Mouse (Mus musculus): Measurements from ENCODE around the gene Prnd.

Prnd gene

DNA sequence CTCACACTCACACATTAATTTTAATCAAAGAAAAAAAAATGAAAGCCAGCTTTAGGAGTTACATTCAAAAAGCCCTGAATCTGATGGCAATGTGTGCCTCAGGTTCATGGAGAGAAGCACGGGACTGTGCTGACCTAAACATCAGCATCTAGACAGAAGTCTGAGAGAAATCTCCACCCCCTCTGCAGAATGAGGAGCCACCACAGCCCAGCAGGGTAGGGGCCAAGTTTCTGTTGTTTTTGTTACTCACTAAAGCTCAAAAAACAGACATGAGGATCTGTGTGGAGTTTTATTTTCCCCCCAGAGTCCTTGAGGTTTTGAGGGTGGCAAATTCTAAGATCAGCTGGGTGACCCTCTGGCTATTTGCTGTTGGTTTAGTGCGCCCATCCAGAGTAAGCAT is 37.9 kb downstream of the Prnd start:
- no peak for DNase-seq

DNA sequence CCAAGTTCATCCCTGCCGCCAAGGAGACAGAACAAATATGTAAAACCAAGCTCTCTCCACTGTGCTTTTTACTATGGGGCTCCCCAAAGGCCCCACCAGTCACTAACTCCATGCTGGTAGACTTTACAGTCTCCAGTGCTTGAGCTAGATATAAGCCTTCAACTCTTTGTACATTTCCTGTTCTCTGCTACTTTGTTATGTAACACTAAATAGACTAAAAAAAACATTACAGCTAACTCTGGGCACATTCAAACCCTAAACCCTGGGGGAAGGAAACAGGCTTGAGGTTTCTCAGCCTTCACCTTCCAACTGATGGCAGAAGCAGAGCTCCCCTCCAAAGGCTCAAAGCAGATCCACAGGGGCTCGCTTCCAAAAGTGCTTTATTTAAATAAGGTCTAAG is 41.8 kb downstream of the Prnd start:
- DNase-seq, result no peak

DNA sequence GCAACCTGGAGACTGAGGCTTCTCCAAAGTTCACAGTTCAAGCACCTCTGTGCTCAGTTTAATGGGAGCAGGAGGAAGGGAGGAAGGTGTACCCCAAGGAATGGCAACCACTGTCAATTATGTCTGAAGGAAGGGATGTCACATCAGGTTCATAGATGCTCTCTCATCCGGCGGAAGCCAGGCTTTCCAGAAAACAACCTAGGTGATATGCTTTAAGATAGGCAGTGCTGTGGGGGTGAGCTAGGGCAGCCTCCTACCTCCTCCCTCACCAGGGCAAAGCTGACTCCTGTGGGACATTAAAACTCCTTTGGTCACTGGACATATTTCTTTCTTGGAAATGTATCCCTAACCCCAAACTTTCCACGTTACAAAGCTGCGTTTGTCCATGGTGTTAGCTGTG is 42.5 kb downstream of the Prnd start:
- no peak for DNase-seq

DNA sequence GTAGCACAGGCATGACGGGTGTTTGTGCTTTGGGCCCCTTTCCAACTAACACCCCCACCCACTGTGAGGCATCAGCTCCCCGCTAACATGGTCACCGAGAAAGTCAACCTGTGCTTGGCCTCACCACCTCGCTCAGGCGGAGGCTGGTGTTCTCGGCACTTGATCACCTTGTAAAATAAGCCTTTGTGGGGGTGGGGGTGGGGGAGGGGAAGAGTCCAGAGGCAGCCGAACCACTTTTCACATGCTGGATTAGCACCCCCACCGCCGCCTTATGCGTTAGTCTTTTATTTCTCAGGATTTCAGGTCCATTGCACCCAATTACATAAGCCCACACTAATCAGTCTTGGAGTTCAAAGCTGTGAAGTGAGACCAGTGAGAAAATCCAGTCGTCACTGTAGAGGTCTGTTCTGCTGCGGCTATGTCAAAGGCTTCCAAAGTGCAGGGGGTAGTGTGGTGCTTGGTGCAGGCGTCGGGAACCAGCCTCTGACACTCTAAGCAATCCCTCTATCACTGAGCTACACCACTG is 43.0 kb downstream of the Prnd start:
- DNase-seq, result peak; percentile 36

DNA sequence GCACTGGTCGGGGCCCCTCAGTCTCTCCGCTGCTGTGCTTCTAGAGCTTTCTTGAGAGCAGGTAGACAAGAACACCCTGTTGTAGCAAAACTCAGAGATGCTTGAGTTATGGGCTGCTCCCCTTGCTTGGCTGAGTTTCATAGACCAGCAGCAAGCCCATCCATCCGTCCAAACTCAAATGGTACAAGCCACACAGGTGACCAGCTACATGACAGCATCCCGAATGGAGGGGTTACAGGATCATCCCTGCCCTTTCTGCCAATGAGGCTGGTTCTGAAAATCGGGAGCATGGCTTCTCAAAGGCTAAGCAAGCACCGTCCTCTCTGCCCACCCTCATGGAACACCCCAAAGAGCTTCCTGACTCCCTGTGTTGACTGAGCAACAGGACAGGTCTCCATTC is 44.3 kb downstream of the Prnd start:
- no peak for DNase-seq

DNA sequence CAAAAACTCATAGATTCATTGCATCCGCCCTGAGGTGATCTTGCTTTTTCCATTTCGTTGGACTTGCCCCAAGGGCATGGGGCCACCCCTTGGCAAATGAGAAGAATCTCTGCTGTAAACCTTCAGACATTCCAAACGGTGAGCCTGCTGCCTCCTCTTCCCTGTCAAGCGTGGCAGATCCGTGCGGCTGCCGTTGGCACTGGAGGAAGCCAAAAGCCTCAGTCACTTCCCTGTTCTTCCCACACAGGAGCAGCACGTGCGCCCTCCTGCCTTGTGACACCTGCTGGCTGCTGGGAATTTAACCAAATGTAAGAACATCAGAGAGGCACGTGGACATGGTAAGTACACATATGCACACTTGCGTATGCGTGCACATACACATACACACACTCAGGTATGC is 45.1 kb downstream of the Prnd start:
- no peak for DNase-seq

DNA sequence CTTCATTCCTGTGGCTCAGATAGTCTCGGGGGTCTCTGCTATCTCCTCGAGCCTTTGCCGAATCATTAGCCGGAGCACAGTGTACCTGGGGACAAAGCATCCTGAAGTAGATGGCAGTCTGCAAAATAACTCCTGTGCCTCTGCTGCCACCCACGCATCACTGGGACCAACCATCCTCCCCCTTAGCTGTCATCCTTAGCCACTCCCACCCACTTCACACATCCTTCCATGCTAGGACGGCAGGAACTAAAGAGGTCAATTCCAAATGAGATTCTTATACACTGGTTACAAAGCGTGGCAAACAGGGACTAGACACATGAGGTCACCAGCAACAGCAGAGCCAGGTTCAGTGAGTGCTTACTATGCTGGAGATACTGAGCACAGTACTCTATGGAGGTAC is 45.7 kb downstream of the Prnd start:
- no peak for DNase-seq

DNA sequence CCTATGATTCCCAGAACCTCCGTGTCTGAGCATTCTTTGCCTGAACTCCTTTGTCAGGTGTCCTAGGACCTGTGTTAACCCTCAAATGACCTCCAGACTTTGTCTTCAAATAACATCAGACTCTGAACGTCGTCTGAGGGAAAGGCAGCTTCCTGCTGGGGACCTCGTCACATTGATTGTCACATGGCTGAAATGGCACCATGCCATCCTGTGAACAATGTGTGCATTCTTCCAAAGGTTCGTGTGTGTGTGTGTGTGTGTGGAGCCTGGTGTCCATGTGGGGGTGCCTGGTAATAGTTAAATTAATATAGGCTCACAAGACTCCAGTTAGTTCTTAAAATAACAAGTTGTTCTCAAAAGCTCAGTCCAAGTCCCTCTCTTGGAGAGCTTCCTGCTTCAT is 46.7 kb downstream of the Prnd start:
- no peak for DNase-seq

DNA sequence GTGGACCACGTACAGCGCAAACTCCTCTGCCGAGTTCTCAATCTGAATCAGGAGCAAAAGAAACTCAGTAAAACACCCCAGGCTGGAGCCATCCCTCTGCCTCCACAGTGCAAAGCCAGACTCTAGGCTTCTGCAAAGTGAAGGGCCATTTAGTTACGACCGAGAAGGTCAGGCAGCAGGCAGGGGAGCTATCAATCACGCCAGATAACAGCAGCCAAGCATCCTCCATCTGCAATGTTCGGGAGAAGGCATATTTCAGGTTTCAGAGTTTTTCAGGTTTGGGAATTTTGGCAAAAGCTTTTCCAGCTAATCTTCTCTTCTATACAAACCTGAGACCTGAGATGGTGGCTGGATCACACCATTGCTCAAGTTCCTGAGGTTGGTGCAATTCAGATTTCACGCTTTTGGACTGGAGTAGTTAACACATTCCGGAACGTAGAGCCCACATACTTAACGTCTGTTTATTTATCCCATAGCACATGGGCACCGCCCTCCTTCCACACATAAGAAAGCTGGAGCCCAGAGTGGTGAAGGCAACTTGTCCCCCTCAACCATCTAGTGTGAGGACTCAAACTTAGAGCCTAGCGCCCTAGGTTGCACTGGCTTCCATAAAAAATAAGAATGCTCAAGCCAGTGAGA is 51.2 kb downstream of the Prnd start:
- no peak for DNase-seq

DNA sequence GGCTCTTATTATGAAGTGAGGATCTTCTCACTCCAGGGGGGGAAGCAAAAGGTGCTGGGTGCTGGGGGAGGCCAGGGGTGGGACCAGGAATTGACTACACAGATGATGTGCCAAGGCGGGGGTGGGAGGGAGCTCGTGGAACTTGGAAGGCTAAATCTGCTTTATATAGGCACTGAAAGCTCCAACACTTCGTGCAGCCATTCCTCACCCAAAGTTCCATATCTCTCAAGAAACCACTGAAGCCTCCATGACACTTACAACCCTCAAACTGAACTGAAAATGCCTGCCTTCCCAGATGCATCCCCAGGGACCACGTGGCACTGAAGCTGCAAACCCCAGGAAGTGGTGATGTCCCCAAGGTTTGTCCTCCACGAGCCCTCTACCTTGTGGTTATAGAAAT is 53.3 kb downstream of the Prnd start:
- no peak for DNase-seq

DNA sequence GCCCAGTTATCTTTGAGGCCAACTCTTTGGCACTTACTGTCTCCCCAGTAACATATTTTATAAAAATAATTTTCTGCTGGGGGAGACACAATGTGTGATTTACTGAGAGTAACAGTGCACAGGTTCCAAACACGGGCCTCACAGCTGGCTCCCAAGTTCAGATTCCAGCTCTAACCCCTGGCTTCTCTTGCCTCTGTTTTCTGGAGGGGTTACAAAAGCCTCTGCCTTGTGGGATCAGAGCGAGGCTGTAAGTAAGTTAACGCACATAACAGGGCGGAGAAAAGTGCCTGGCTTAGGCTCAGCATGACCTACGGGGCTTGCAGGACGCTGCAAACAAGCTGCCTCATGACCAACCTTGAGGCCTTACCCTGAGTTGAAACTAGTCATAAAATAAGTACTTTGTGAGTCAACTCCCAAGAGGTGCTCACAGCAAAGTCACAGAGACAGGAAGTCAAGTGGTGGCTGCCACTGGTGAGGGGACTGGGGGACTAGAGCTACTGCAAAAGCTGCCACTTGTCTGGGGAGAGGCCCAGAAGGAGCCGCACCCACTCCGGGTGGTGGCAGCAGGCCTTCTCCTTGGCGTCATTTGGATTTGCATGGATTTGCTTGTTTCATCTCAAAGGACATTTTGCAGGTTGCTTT is 54.0 kb downstream of the Prnd start:
- DNase-seq, result no peak

DNA sequence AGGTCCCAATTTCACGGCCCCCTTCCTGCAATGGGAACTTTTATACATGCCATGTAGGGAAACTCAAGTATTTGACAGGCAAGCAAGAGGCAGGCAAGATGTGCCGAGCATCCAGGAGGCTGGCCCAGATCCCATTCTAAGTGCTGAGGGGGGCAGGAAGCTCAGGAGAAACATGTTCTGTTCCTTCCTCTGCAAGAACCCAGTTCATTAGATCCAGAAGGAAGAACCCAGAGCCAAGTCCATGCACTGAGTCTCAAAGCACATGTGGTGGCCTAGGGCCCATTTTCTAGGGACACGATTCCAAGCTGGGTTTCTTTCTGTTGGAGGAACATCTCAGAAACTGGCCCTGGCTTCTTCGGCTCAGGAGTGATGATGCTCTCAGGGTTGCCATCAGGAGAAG is 54.8 kb downstream of the Prnd start:
- DNase-seq, result no peak
